Mouse (Mus musculus): ENCODE data around the gene Timd2.

- TF ChIP-seq GATA1 (IDR thresholded peaks at IDR 0.05; ENCODE audit: borderline replicate concordance, low read length) = no peak
- TF ChIP-seq FLI1 (IDR thresholded peaks at IDR 0.05; ENCODE audit: low read length) = no peak
Measured at GRCm38 (mm10) chr11:46620414-46621168, 86.3 kb downstream of the Timd2 start.
